Mouse (Mus musculus) ES-Bruce4 (cell line): ENCODE measurements at regions not wholly inside any gene's neighbourhood (a gene's known extent, or its start where the extent isn't known, plus 50 kb on each side); places are given as distances from the start of the nearest gene placed in this dataset.

Experiments used
- CTCF ChIP-seq: IDR thresholded peaks from one replicate; pipeline ENCODE4 v1.8.1; 2011; ENCODE audit warnings: low read depth, low read length
- POLR2A ChIP-seq: IDR thresholded peaks from one replicate; pipeline ENCODE4 v1.8.1; 2011; ENCODE audit warnings: low read length; ENCODE audit not compliant: insufficient read depth

- TF ChIP-seq POLR2A, result no peak
- no peak for TF ChIP-seq CTCF
Measured at GRCm38 (mm10) chr2:133443490-133443889, 108.5 kb upstream of the Bmp2 start.
